Mouse (Mus musculus): ENCODE results near the gene Kirrel3. TPM values are rescaled to one million over a fixed set of nuclear protein-coding genes. Genes with fewer than 3 reads are reported as not detected.

Gene Kirrel3
- polyA plus RNA-seq, 1 experiment from 2014 or later: 25.9 TPM

DNA sequence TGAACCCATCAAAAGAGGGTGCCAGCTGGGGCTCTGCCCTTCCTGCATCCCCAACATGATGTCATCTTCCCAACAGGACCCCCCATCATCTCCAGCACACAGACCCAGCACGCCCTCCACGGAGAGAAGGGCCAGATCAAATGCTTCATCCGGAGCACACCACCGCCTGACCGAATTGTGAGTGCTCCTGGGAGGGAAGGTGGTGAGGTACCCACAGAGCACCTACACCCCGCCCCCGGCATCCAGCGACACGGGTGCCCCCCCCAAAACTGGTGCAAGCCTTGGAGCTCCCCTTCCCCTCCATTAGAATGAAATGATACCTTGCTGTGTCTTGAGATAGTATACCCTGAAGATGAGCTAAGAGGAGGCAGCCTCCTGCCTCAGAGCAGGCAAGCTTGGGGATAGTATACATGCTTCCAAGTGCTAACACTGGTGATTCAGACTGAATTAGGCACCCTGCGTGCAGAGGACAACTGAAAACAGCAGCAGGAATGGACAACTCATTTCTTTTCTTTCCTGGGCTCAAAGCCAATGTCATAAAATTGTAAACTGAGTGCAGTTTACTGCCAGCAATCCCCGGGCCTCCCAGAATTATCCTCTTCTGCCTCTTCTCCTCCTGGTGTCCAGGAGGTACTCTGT is 534.4 kb downstream of the Kirrel3 start:
- Histone ChIP-seq H3K36me3 (no peaks in the 10 kb centered on the region), H3K4me3 (no peak overlapping the region), H3K4me2 (no peak overlapping the region), H3K9ac (0 out of 2 replicates have a peak overlapping the region, but pooled peaks have one; percentile 34), H3K4me1 (replicated peaks) (peaks cover 48% of the 10 kb centered on the region), H3K27ac (replicated peaks) (no peak overlapping the region), H3K9me3 (no peaks in the 10 kb centered on the region), H3K27me3 (peaks cover 9% of the 10 kb centered on the region; the same call in 1 of the 2 replicates)
- no peak for ATAC-seq (ENCODE audit: low read depth)
- 38% methylated on average over 11 of the region's 11 CpGs for WGBS

DNA sequence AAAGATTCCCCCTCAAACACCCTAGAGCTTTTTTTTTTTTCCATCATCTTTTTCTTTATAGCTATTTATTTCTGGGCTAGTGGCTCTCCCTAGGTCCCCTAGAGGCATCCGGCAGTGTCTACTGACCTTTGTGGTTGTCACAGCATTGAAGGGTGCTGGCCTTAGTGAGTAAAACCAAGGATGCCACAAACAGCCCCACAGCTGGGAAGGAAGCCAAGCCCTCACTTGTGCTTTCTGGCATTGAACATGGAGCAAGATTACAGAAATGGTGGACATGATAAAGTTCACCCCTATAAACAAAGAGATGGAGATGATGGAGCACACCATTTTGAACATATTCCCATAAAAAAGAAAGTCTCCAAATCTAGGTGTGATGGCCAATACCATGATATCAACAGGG is 536.0 kb downstream of the Kirrel3 start:
- Histone ChIP-seq H3K27ac (replicated peaks) (no peak overlapping the region), H3K27me3 (peaks cover 17% of the 10 kb centered on the region; the same call in 1 of the 2 replicates), H3K36me3 (no peaks in the 10 kb centered on the region), H3K9ac (no peak overlapping the region), H3K4me3 (no peak overlapping the region), H3K4me2 (no peak overlapping the region), H3K4me1 (replicated peaks) (peaks cover 51% of the 10 kb centered on the region), H3K9me3 (no peaks in the 10 kb centered on the region)
- ATAC-seq (ENCODE audit: low read depth): no peak
- 95% methylated on average over 1 of the region's 1 CpGs for whole genome bisulfite sequencing

DNA sequence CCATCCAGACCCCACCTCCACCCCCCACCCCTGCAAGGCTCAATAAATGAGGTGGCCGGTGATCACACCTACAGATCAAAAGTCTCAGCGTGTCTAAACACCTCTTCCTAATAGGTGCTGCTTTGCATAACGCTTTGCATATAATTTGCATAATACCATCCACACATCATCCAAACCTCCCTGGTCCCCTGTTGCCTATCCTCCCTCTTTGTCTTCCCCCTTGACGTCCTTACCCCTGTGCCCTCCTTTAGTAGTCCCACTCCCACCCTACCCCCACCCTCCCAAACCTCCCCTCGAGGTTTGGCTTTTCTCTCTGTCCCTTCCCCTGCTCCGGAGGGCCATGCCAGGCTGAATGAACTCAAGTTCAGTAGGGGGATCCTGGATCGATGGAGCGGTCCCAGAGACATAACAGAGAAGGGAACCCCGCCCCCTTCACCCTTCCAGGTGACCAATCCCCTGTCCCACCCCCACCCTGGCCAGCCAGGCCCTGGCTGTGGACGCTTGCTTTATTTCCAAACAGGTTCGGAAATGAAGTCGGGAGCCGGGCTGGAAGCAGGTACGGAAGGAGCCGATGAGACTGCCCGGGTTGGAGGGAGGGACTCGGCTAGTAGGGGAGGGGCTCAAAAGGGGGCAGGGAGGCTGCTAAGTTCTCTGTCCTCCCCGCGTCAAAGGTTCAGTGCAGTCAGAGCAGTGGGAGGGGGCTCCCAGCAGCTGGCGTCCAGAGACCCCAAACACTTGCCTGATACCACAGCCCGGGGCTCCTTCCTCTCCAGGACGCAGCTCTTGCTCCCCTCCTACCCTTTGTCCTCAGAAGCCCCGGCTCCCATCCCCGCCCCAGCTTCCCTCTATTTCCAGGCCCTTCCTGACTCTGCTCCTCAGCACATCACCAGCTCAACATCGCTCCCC is 539.1 kb downstream of the Kirrel3 start:
- H3K9me3 ChIP-seq: no peaks in the 10 kb centered on the region
- WGBS: 2% methylated on average over 25 of the region's 25 CpGs
- no peak overlapping the region for H3K27ac ChIP-seq (replicated peaks)
- H3K4me1 ChIP-seq (replicated peaks): peaks cover 21% of the 10 kb centered on the region
- H3K36me3 ChIP-seq: 0 out of 2 replicates have a peak, but pooled peaks cover 3% of the 10 kb centered on the region
- peak overlapping the region; percentile 55 for H3K4me2 ChIP-seq
- ATAC-seq (ENCODE audit: low read depth): peak; percentile 45
- H3K27me3 ChIP-seq: peaks cover 17% of the 10 kb centered on the region; the same call in 1 of the 2 replicates
- peak overlapping the region; percentile 27 for H3K4me3 ChIP-seq
- H3K9ac ChIP-seq: peak overlapping the region; percentile 64

DNA sequence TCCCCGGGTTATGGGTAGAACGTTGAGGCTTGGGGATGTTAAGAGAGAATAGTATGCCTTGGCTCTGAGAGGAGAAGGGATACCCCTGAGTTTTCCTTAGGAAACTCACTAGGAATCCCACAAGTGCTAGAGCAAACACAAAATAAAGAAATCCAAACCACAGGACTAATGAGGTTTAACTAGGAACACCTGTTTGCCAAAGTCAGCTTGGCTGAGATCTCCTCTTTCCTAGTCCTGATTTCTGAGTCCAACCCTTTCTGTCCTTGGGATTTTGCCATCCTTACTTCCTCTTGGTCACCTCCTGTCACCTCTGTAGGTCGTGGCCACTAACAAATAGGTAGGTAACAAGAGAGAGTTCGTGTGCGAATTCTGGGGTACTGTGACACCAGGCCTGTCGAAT is 540.6 kb downstream of the Kirrel3 start:
- H3K36me3 ChIP-seq: 0 out of 2 replicates have a peak, but pooled peaks cover 3% of the 10 kb centered on the region
- no peak overlapping the region for H3K4me2 ChIP-seq
- no peak overlapping the region for H3K9ac ChIP-seq
- H3K27me3 ChIP-seq: peaks cover 17% of the 10 kb centered on the region; the same call in 1 of the 2 replicates
- no peak for ATAC-seq (ENCODE audit: low read depth)
- H3K4me3 ChIP-seq: no peak overlapping the region
- H3K27ac ChIP-seq (replicated peaks): no peak overlapping the region
- peaks cover 13% of the 10 kb centered on the region for H3K4me1 ChIP-seq (replicated peaks)
- WGBS: 88% methylated on average over 6 of the region's 6 CpGs
- H3K9me3 ChIP-seq: no peaks in the 10 kb centered on the region

DNA sequence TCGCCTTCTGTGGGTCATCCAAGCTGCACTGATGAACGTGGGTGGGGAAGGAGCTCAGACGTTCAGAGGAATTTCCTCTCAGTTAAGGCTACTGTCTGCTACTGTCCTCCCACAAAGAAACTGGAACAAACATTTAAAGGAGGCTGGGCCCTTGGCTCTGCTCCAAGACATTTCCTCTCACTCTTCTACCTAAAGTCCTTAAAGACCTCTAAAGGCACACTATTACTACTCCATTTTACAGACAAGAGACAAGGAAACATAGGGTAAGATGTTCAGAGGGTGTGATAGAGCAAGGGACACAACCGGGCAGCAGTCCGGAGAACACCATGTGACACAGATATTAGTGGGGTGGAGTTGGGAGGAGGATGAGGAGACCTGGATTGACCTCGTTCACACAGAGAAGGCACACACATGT is 541.2 kb downstream of the Kirrel3 start:
- no peak overlapping the region for H3K4me2 ChIP-seq
- ATAC-seq (ENCODE audit: low read depth): no peak
- 0 out of 2 replicates have a peak, but pooled peaks cover 3% of the 10 kb centered on the region for H3K36me3 ChIP-seq
- WGBS: 58% methylated on average over 6 of the region's 6 CpGs
- H3K27me3 ChIP-seq: peaks cover 17% of the 10 kb centered on the region; the same call in 1 of the 2 replicates
- H3K4me1 ChIP-seq (replicated peaks): peaks cover 13% of the 10 kb centered on the region
- H3K9me3 ChIP-seq: no peaks in the 10 kb centered on the region
- no peak overlapping the region for H3K27ac ChIP-seq (replicated peaks)
- H3K4me3 ChIP-seq: no peak overlapping the region
- no peak overlapping the region for H3K9ac ChIP-seq

DNA sequence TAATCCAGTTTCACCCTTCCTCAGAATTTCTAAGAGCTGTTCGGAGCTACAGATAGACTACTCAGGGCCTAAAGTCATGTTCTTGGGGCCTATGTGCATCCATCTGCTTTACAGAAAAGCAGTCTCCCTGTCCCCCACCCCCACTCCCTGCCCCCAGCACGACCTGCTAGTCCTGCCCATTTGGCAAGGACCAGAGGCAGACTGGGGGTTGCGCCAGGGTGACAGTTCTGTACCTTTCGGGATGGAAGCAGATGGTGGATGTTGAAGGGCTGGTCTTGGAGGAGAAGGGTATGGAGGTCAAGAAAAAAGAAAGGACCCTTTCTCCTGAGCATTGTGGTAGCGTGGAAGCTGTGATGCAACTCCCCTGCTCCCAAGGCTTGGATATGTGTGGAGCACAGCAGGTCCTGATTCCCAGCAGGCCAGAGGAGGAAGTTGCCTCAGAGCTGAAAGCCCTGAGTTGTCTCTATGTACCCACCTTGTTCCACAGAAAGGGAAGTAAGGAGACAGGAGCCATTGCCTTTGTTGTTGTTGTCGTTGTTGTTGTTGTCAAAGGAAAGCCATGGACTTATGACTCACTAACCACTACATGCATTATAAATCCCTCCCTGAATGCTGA is 541.8 kb downstream of the Kirrel3 start:
- no peak overlapping the region for H3K9ac ChIP-seq
- H3K27me3 ChIP-seq: peaks cover 17% of the 10 kb centered on the region; the same call in 1 of the 2 replicates
- no peak overlapping the region for H3K4me2 ChIP-seq
- peaks cover 13% of the 10 kb centered on the region for H3K4me1 ChIP-seq (replicated peaks)
- no peak overlapping the region for H3K4me3 ChIP-seq
- H3K27ac ChIP-seq (replicated peaks): no peak overlapping the region
- H3K36me3 ChIP-seq: 0 out of 2 replicates have a peak, but pooled peaks cover 3% of the 10 kb centered on the region
- H3K9me3 ChIP-seq: no peaks in the 10 kb centered on the region
- no peak for ATAC-seq (ENCODE audit: low read depth)
- WGBS: 79% methylated on average over 6 of the region's 6 CpGs

DNA sequence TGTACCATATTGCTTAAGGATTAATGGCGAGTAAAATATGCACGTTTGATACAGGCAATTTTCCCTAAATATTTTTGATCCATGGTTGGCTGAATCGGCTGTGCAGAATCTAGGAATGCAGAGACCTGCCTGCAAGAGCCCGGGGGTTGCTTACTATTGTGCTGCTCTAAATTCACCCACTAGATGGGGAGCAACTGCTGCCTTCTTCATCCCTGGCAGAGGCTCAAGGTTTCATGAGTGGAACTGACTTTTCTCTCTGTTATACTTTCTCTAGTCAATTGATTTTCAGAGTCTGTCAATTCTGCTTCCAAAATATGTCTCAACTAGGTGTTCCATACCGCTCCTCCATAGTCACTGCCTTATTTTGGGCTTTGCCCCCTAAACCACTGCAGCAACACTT is 545.1 kb downstream of the Kirrel3 start:
- H3K4me1 ChIP-seq (replicated peaks): no peaks in the 10 kb centered on the region; the same call in 1 of the 2 replicates
- H3K36me3 ChIP-seq: 0 out of 2 replicates have a peak, but pooled peaks cover 3% of the 10 kb centered on the region
- no peak overlapping the region for H3K4me2 ChIP-seq
- no peak overlapping the region for H3K4me3 ChIP-seq
- no peak overlapping the region for H3K9ac ChIP-seq
- WGBS: 86% methylated on average over 5 of the region's 5 CpGs
- H3K9me3 ChIP-seq: no peaks in the 10 kb centered on the region
- no peak for ATAC-seq (ENCODE audit: low read depth)
- H3K27me3 ChIP-seq: 0 out of 2 replicates have a peak, but pooled peaks cover 3% of the 10 kb centered on the region
- no peak overlapping the region for H3K27ac ChIP-seq (replicated peaks)

DNA sequence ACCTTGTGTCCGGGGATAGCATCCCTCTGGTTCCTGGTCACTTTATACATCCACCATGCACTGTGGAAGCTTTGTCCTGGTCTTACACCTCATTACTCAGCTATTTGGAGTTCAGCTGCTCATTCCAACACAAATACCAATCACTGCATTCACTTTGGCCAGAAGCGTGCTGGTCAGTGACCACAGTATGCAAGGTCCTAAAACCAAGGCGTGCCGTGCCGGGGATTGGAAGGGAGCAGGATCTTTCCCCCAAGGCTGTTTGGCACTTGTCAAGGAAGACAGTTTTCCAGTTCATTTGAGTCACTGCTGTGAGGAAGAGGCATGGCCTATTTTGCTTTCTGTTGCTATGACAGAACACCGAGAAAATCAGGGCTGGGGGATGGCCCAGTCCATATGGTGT is 546.8 kb downstream of the Kirrel3 start:
- 55% methylated on average over 6 of the region's 6 CpGs for WGBS
- Histone ChIP-seq H3K4me1 (replicated peaks) (no peaks in the 10 kb centered on the region; the same call in 1 of the 2 replicates), H3K9ac (no peak overlapping the region), H3K27ac (replicated peaks) (no peak overlapping the region), H3K27me3 (no peaks in the 10 kb centered on the region), H3K4me2 (no peak overlapping the region), H3K9me3 (0 out of 2 replicates have a peak, but pooled peaks cover 2% of the 10 kb centered on the region), H3K4me3 (no peak overlapping the region), H3K36me3 (0 out of 2 replicates have a peak, but pooled peaks cover 3% of the 10 kb centered on the region)
- no peak for ATAC-seq (ENCODE audit: low read depth)

DNA sequence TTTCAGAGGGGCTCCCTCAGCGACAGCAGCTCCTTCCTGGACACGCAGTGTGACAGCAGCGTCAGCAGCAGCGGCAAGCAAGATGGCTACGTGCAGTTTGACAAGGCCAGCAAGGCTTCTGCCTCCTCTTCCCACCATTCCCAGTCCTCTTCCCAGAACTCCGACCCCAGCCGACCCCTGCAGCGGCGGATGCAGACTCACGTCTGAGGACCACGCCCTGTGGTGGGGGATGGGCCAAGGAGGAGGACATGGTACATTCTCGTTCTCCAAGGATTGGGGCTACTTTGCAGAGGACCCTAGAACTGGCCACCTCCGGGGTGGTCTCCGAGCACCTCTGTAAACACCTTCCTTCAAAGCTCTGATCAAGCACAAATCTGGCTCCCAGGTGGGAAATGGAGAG is 549.4 kb downstream of the Kirrel3 start:
- H3K4me1 ChIP-seq (replicated peaks): no peaks in the 10 kb centered on the region; the same call in 1 of the 2 replicates
- ATAC-seq (ENCODE audit: low read depth): no peak
- no peak overlapping the region for H3K9ac ChIP-seq
- H3K4me2 ChIP-seq: no peak overlapping the region
- H3K27me3 ChIP-seq: no peaks in the 10 kb centered on the region
- no peak overlapping the region for H3K4me3 ChIP-seq
- no peak overlapping the region for H3K27ac ChIP-seq (replicated peaks)
- 0 out of 2 replicates have a peak, but pooled peaks cover 3% of the 10 kb centered on the region for H3K9me3 ChIP-seq
- no peaks in the 10 kb centered on the region for H3K36me3 ChIP-seq
- 62% methylated on average over 14 of the region's 14 CpGs for WGBS

DNA sequence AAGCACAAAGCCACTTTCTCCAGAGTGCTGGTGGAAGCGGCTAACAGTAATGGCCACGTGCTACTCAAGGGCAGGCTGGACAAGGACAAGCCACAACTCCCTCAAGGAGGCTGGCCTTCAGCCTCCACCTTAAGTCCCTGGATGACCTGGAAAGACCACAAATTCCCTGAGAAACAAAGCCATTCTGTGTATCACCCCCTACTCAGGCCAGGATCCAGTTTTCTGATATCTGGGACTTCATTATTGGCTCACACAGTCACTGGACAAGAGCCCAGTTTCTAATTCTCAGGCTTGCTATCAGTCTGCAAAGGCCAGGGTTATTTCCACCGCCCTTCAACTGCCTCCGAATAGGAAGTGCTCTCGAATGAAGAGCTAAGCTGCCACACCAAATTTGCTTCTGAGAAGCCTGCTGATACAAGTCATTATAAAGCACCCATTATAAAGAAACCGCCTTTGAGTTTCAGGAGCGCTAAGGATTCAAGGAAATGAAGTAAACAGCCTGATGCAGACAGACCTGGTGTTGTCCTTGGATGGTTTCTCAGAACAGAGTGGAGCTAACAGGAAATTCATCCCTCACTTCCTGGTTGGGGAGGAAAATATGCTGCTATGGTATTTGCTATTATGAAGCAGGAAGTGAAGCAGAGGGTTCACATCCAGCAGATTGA is 553.4 kb downstream of the Kirrel3 start:
- no peak overlapping the region for H3K27ac ChIP-seq (replicated peaks)
- H3K4me3 ChIP-seq: no peak overlapping the region
- 61% methylated on average over 7 of the region's 7 CpGs for WGBS
- no peak overlapping the region for H3K9ac ChIP-seq
- peaks cover 9% of the 10 kb centered on the region for H3K4me1 ChIP-seq (replicated peaks)
- H3K27me3 ChIP-seq: no peaks in the 10 kb centered on the region
- ATAC-seq (ENCODE audit: low read depth): no peak
- no peak overlapping the region for H3K4me2 ChIP-seq
- no peaks in the 10 kb centered on the region for H3K36me3 ChIP-seq
- 0 out of 2 replicates have a peak, but pooled peaks cover 3% of the 10 kb centered on the region for H3K9me3 ChIP-seq

DNA sequence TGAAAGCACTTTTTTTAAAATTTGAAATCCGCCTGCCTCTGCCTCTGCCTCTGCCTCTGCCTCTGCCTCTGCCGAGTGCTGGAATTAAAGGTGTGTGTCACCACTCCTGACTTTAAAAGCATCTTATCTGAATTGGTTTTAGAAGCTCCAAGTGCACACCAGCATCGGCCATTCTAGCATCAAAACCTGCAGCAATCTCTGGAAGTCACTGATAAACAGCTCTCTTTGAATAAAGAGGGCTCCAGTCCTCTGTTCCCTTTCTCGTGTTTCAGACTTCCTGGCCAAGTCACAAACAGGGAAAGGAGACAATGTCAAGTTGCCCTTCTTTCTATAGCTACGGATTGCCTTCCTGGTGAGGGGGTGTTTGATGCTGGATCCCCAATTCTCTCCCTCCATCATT is 554.2 kb downstream of the Kirrel3 start:
- ATAC-seq (ENCODE audit: low read depth): no peak
- H3K9ac ChIP-seq: no peak overlapping the region
- no peak overlapping the region for H3K4me2 ChIP-seq
- no peaks in the 10 kb centered on the region for H3K36me3 ChIP-seq
- H3K4me3 ChIP-seq: no peak overlapping the region
- H3K4me1 ChIP-seq (replicated peaks): peaks cover 17% of the 10 kb centered on the region
- no peak overlapping the region for H3K27ac ChIP-seq (replicated peaks)
- H3K9me3 ChIP-seq: 0 out of 2 replicates have a peak, but pooled peaks cover 3% of the 10 kb centered on the region
- no peaks in the 10 kb centered on the region for H3K27me3 ChIP-seq
- WGBS: 73% methylated on average over 5 of the region's 5 CpGs
